Mouse (Mus musculus) adrenal gland, adult 8-10 months (tissue): ENCODE data around the gene Xpo1. TPM values are rescaled to one million over a fixed set of nuclear protein-coding genes. Genes with fewer than 3 reads are reported as not detected.
"Not testable (repeated sequence)": the region's sequence is repeated elsewhere in the genome, so short reads cannot be mapped to it uniquely, and the experiment has no call there.

Source experiments
- DNase-seq: peaks from one replicate; pipeline ENCODE4 v3.0.0; 2022
- total RNA-seq, 4 experiments: library from RNA; stranded (reverse); gene quantifications; 2 replicates each; pipeline ENCODE4 v1.2.4; 2022

The Xpo1 gene
- total RNA-seq, 4 experiments from 2014 or later = 53.5 to 60.4 (median 60.2) TPM

DNA sequence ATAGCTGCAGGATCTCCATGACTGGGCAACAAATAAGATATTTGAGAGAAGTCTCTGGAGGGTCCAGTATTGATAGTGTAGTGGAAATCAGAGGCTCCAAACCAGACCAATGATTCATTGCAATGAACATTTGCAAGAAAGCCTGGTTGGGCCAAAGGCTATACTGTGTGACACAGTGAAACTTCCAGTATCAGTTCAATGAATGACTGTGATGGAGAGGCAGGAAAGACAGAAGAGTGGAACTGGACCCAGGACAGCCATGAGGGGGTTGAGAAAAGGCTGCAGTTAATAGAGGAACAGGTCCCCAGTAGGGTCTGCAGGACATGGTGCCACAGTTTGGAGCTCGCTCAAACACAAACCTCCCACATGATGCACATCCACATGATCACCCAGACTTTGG lies 44.1 kb downstream of the Xpo1 start:
- DNase-seq = no peak

DNA sequence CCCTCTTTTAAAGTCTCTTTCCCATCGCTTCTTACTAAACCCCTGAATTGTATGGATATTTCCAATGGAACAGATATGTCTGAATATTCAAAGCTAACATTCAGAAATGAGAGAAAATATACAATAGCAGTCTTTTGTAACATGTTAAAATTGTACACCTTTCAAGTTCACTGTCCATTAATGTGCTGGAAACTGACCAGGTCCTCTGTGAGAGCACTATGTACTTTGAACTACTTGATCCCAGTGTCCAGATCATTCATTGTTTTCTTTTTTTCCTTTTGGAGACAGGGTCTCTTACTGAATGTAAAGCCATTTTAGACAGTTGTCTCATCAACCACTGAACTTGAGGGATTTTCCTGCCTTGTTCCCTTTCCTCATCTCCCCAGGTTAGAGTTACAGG lies 47.3 kb downstream of the Xpo1 start:
- DNase-seq = no peak

DNA sequence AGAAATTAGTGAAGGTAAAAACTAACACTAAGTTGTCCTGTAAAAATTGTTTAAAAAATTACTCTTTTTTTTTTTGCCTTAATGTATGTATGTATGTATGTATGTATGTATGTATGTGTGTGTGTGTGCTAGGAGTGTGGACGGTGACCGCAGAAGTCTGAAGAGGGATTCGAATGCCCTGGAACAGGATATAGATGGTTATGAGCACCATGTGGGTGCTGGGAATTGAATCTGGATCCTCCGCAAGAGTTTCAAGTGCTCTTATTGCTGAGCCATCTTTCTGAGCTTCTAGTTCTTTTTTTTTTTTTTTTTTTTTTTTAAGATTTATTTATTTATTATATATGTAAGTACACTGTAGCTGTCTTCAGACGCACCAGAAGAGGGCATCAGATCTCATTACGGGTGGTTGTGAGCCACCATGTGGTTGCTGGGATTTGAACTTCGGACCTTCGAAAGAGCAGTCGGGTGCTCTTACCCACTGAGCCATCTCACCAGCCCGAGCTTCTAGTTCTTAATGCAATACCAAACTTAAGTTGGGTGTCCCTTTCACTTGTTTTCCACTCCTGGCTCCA lies 49.3 kb downstream of the Xpo1 start:
- not testable (repeated sequence) for DNase-seq

DNA sequence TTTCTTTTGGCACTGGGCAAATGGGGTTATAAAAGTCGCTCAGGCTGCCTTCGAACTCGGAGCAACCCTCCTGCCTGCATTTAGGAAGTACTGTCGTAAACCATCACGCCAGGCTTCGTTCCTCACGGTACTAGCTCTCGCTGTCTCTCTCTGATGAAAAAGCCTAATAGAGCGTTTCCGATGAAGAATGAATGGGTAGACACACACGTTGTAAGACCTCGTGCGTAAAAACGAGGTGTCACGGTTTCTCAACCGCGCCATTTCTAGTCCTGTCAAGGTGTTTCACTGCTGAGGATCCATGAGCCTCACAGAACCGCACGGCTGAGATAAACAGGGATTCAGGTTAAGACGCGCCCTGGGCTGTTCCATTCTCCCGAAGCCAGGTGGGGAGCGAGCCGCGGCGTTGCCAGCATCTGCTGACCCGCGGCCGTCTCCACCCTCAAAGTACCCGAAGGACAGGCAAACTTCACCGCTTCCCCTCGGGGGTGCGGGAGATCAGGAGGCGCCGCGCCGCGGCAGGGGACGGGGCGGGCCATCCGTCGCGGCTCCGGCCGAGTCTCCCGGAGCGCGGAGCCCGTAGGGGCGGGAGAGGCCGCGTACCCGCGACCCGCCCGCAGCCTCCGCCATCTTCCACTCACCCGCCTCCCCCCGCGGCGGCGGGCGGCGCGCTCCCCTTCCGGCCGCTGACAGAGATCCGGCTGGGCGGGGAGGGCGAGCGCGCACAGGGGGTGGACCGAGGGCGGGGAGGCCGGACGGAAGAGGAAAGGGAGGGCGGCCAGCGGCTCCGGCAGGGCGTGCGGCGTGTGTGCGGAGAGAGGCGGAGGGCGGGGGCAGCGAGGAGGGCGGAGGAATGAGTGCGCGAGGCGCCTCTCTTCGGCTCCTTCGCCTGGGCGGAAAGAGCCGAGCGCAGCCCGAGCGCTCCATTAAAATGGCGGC lies 50.1 kb downstream of the Xpo1 start:
- DNase-seq = peak; percentile 95

DNA sequence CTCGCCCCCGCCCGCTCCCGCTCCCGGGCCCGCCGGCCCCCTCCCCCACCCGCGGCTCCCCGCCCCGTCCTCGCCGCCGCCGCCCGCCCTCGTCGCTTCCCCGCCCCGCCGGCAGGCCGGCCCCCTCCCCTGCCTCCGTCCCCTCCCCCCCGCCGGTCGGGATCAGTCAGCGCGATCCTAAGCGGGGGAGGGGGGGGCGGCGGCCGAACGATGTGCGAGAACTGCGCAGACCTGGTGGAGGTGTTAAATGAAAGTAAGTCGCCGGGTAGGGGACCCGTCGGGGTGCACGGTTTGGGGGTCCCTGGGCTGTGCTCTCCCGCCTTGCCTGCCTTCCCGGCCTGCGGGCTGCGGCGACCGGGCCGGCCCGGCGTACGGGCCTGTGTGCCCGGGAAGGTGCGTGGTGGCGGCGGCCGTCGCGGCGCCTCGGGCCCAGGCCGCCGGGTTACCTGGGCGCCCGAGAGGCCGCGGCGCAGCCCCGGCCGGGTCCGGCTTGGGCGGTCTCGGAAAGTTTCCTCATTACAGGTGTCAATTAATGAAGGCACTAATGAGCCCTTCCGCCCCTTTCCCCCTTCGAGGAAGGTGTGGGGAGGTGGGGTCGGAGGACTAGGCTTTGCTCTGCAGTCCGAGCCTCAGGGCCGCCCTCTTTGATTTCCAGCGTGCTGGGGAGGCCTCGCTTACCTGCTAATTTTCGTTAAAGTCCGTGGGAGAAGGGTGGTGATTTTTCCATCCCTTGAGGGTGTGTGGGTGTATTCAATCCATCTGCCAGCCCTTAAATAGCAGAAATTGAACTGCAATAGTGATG lies 51.1 kb downstream of the Xpo1 start, which contains the start of gene Usp34:
TSS of gene Usp34 (plus strand) at position 132 of the 802 bp plus-strand sequence.
- DNase-seq = peak; percentile 58

DNA sequence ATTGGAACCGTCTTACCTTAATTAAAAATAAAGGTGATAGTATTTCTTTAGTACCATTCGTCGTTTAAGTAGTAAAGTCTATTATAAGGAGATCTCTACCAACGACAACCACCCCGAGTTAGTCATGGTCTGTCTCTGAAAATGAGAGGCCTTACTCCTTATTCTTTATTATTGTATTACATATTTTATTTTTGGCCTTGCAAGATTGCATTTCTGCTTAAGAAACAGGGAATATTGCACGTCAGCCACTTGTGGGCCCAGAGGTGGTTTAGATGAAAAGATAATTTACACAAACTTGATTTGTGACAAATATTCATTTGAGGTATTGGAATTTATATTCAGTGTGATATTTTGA lies 51.7 kb downstream of the Xpo1 start:
- DNase-seq = no peak

DNA sequence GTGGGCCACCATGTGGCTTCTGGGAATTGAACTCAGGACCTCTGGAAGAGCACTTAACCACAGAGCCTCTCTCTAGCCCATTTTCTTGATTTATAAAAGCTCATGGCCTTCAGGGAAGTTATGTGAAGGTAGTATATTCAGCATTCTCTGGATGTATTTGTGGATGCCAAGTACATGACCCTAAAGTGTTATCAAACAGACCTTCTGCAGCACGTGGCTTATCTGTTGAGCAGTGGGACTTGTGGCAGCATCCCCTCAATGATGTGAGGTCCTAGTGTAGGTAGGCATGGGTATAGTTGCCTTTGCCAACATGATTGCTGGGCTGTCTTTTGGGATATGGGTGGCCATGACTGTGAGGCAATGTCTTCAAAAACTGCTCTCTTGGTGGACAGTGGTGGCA lies 57.7 kb downstream of the Xpo1 start:
- no peak for DNase-seq

DNA sequence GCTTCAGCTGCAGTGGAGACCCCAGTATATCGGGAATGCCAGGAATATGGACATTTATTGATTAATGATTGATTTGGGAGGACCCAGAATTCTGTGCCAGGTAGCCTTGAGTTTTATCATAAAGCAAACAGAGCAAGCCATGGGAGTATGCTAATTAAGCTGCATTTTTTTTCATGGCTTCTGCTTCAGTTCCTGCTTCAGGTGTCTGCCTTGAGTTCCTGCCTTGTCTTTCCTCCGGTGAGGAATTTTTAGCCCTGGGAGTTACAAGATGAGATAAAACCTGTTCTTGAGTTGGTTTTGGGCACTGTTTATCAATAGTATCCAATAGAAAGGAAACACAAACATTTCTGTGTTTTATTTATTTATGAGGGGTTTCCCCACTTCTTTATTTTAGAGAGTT lies 73.6 kb downstream of the Xpo1 start:
- DNase-seq = no peak

DNA sequence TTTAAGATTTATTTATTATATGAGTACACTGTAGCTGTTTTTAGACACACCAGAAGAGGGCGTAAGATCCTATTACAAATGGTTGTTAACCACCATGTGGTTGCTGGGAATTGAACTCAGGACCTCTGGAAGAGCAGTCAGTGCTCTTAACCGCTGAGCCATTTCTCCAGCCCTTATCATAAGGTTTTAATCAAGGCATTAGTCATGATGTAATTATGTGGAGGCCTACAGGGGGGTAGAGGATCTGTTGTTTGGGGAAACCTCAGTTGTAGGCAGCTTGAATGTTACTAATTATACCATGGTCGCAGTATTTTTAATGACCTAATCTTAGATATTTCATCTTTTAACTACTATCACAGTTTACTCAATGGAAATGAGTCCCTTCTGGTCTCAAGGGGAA lies 76.3 kb downstream of the Xpo1 start:
- DNase-seq = no peak

DNA sequence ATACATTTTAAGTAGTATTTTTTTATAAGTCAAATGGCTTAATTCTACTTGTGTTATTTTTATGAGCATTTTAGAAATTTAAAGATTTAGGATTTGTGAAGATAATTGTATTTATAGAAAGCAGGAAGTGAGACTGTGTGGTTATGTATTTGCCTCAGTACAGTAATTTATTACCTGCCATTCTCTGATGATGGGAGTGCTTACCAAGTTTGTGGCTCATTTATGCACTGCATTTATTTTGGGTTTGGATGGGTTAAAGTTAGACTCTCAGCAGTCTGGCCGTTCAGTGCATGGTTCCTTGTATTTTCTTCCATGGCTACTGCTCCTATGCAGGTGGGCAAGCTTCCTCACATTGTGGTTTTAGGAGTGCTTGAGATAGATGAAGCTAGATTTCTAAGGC lies 79.3 kb downstream of the Xpo1 start:
- no peak for DNase-seq

Other genes with a start within 250 kb of the Xpo1 start
- gene Fam161a, start 248.5 kb upstream of the Xpo1 start, total RNA-seq = 10 to 100 TPM; 14.8 to 29.9 (median 22.3) TPM
- gene Usp34, start 50.9 kb downstream of the Xpo1 start, total RNA-seq = 10 to 100 TPM; 50.4 to 85.3 (median 65.7) TPM
- 10 to 100 TPM; 54.7 to 99.2 (median 58.5) TPM for gene Ahsa2, start 242.0 kb downstream of the Xpo1 start, total RNA-seq